Mouse (Mus musculus) thymus, adult 2 months (tissue): ENCODE measurements around the gene Prrt1.

Source experiments
- CTCF ChIP-seq: fragments of 200-500 bp; IDR thresholded peaks from 2 replicates; pipeline ENCODE4 v1.5.1; 2012; ENCODE audit warnings: mild to moderate bottlenecking, control low read depth, low read length, moderate library complexity, borderline replicate concordance; ENCODE audit not compliant: control insufficient read depth, poor library complexity, insufficient read depth; ENCODE audit errors: extremely low read depth
- POLR2A ChIP-seq: fragments of 200-500 bp; IDR thresholded peaks from 2 replicates; pipeline ENCODE4 v1.6.1; 2012; ENCODE audit warnings: mild to moderate bottlenecking, low read length, control low read depth, moderate library complexity; ENCODE audit not compliant: control insufficient read depth, poor library complexity, insufficient read depth; ENCODE audit errors: extremely low read depth

DNA sequence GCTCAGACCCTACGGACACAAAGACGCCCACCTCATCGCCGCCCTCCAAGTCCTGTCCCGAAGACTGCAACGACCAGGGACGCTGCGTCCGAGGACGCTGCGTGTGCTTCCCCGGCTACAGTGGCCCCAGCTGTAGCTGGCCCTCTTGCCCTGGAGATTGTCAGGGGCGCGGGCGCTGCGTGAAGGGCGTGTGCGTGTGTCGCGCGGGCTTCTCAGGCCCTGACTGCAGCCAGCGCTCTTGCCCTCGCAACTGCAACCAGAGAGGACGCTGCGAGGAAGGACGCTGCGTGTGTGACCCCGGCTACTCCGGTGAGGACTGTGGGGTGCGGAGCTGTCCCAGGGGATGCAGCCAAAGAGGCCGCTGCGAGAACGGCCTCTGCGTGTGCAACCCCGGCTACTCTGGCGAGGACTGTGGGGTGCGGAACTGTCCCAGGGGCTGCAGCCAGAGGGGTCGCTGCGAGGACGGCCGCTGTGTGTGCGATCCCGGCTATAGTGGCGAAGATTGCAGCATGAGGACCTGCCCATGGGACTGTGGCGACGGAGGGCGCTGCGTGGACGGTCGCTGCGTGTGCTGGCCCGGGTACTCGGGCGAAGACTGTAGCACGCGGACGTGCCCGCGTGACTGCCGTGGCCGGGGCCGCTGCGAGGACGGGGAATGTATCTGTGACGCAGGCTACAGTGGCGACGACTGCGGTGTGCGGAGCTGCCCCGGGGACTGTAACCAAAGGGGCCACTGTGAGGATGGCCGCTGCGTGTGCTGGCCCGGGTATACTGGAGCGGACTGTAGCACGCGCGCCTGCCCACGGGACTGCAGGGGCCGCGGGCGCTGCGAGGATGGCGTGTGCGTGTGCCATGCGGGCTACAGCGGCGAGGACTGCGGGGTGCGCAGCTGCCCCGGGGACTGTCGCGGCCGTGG, 42.1 kb downstream of the Prrt1 start:
- TF ChIP-seq CTCF (no peak), POLR2A (no peak)
